Mouse (Mus musculus) kidney, embryonic 15.5 days (tissue): ENCODE measurements around the gene Ccdc170. TPM values are rescaled to one million over a fixed set of nuclear protein-coding genes. Genes with fewer than 3 reads are reported as not detected.

Experiments
- ATAC-seq: fragments of 200-750 bp; cut with Nextera tagmentation; replicated peaks from 2 replicates; pipeline ENCODE4 v1.8.0; 2017; ENCODE audit warnings: moderate TSS enrichment; ENCODE audit not compliant: low FRiP score
- H3K27ac ChIP-seq: fragments of 300-500 bp; sonication (generic); 2 replicates; pipeline ENCODE4 v1.5.1; 2015; ENCODE audit warnings: mild to moderate bottlenecking, inconsistent platforms
- H3K27me3 ChIP-seq: fragments of 300-500 bp; sonication (generic); 2 replicates; pipeline ENCODE4 v1.6.1; 2015; ENCODE audit warnings: inconsistent platforms
- H3K36me3 ChIP-seq: fragments of 300-500 bp; sonication (generic); 2 replicates; pipeline ENCODE4 v1.6.1; 2015; ENCODE audit warnings: inconsistent platforms
- H3K4me1 ChIP-seq: fragments of 300-500 bp; sonication (generic); 2 replicates; pipeline ENCODE4 v1.6.1; 2015; ENCODE audit warnings: inconsistent platforms
- H3K4me2 ChIP-seq: fragments of 300-500 bp; sonication (generic); 2 replicates; pipeline ENCODE4 v1.6.1; 2015; ENCODE audit warnings: moderate library complexity, mild to moderate bottlenecking, inconsistent platforms
- H3K4me3 ChIP-seq: fragments of 300-500 bp; sonication (generic); replicated peaks from 2 replicates; pipeline ENCODE4 v1.5.1; 2015; ENCODE audit warnings: mild to moderate bottlenecking, inconsistent platforms
- H3K9ac ChIP-seq: fragments of 300-500 bp; sonication (generic); 2 replicates; pipeline ENCODE4 v1.6.1; 2015; ENCODE audit warnings: mild to moderate bottlenecking, inconsistent platforms
- H3K9me3 ChIP-seq: fragments of 300-500 bp; sonication (generic); replicated peaks from 2 replicates; pipeline ENCODE4 v1.6.1; 2016; ENCODE audit warnings: inconsistent platforms
- WGBS: fragments of 180-500 bp; shearing (Covaris S2); methylation state at CpG from one replicate; pipeline ENCODE4 v1.1.7; 2015; ENCODE audit warnings: mixed read lengths; 5-methylcytosine and 5-hydroxymethylcytosine counted together
- polyA plus RNA-seq: library from polyadenylated mRNA; unstranded; fragments of >200 nt; fragmentation: Nextera tagmentation; extraction: Ambion mirVana; gene quantifications from 2 replicates; pipeline ENCODE4 v1.2.1, GENCODE M21; 2015

The Ccdc170 gene
- polyA plus RNA-seq, 1 experiment from 2014 or later, result 1.8 TPM

DNA sequence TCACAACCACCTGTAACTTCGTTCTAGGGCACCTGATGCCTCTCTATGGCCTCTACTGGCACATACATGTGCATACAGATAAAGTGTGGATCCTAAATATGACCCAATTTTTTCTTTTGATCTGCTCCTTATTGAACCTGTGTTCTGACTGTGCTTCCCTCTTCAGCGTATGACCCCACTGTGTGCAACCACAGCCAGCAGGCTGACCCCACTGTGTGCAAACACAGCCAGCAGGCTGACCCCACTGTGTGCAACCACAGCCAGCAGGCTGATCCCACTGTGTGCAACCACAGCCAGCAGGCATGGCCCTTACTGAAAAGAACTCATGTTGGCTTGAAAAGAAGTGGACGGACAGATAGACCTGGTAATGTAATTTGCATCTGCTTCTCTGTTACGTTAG lies 120.2 kb downstream of the Ccdc170 start:
- 81% methylated on average over 4 of the region's 4 CpGs for WGBS
- Histone ChIP-seq H3K4me1 (no peaks in the 10 kb centered on the region), H3K4me3 (no peak overlapping the region), H3K4me2 (no peak overlapping the region), H3K36me3 (no peaks in the 10 kb centered on the region), H3K9ac (no peak overlapping the region), H3K27ac (no peak overlapping the region), H3K27me3 (no peaks in the 10 kb centered on the region), H3K9me3 (no peaks in the 10 kb centered on the region)
- ATAC-seq, result no peak

DNA sequence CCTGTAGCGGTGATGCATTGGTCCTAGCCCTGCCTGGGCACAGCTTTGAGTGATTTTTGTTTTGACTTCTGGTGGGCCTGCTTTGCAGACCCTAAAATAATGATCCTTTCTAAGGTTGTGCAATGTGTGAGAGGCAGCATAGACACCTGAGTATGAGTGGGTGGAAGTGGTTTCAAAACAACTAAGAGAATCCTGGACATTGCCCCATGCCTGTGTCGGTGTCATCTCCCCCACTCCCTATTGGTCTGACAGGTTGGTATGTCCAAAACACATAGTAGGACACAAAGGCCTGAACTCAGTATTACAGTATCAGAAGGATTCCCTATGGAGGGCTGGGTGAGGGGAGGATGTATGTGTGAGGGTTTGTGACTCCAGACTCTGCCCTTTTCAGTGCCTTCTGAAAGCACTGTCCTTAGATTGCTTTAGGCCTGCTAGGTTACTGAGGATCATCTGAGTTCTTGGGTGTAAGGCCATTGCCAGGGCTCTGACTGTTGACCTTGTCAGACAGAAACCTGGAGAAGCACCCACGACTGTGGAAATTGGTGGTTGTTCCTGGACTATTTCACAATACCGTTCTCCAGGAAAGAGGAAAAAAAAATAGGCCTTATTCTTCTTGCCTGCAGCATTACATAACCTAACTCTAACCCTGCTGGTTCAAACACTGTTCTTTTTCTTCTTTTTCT lies 122.4 kb downstream of the Ccdc170 start:
- H3K9me3 ChIP-seq, result no peaks in the 10 kb centered on the region
- H3K9ac ChIP-seq, result no peak overlapping the region
- no peak for ATAC-seq
- no peaks in the 10 kb centered on the region for H3K27me3 ChIP-seq
- 84% methylated on average over 4 of the region's 4 CpGs for WGBS
- H3K4me3 ChIP-seq, result no peak overlapping the region
- no peak overlapping the region for H3K27ac ChIP-seq
- no peak overlapping the region for H3K4me2 ChIP-seq
- no peaks in the 10 kb centered on the region for H3K36me3 ChIP-seq
- H3K4me1 ChIP-seq, result no peaks in the 10 kb centered on the region

DNA sequence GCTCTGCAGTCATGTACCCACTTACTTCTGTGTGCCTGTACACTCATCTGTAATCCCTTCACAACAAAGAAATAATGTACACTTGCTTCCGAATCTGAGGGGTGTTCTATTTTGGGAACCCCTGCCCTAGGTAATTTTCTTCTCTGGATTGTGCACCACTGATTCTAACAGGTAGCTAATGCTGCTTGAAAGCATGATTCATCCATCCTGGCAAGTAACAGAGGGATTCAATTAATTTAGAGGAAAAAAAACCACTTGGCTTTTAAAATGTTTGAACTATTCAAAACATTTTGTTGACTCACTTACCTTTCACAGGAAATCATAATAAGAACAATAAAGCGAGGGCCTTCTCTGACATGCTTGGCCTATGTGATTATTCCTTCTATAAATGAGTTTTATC lies 127.9 kb downstream of the Ccdc170 start:
- Histone ChIP-seq H3K4me1 (peaks cover 15% of the 10 kb centered on the region), H3K9ac (no peak overlapping the region), H3K9me3 (no peaks in the 10 kb centered on the region), H3K27me3 (no peaks in the 10 kb centered on the region), H3K4me3 (no peak overlapping the region), H3K4me2 (no peak overlapping the region), H3K36me3 (no peaks in the 10 kb centered on the region), H3K27ac (no peak overlapping the region)
- ATAC-seq, result no peak
- WGBS, result 71% methylated on average over 2 of the region's 2 CpGs

DNA sequence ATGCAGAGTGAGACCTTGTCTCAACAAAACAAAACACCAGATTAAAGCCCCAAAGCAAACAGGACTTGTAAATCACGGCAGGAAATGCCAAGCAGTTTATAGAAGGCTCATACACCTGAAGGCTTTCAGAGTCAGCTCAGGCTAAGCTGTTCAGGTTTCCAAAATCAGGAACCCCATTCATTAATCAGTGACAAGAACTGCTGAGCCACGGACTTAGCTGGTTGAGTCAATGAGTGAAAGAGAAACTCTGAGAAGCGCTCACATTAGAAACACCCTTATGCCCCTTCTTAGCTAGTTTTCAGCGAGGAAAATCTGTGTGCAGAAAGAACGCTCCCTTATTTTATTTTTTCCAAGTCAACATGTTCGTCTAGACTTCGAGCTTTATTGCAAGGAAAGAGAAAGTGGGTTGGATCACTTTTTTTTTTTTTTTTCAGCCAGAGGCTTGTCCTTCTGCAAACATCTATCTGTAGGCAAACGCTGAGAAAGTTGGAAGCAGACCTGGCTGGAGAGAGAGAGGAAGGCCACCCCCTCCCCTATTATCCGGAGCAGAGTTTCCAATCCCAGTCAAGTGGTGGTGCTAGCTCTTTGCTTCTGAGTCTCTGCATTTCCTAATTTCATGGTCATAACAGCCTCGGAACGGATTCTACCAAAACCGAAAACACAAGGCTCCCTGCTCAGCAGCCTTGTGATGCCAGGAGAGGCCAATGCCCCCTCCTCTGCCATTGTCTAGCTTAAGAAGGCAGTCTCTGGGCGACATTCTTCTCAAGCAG lies 129.3 kb downstream of the Ccdc170 start, which contains the start of gene Esr1:
Gene Esr1, plus strand, starts transcription at position 208 of the 770 bp plus-strand sequence.
- 29% methylated on average over 13 of the region's 13 CpGs for WGBS
- no peaks in the 10 kb centered on the region for H3K27me3 ChIP-seq

More for the DNA sequence above, 129.3 kb downstream of the Ccdc170 start, which contains the start of gene Esr1:
- H3K4me2 ChIP-seq, result peak within 1 kb of the TSS; percentile 55
- H3K9ac ChIP-seq, result 0 out of 2 replicates have a peak within 1 kb of the TSS, but pooled peaks have one; percentile 11
- peaks cover 15% of the 10 kb centered on the region for H3K4me1 ChIP-seq
- H3K9me3 ChIP-seq, result no peaks in the 10 kb centered on the region
- H3K27ac ChIP-seq, result peak within 1 kb of the TSS; percentile 85
- peak within 1 kb of the TSS; percentile 31 for H3K4me3 ChIP-seq
- H3K36me3 ChIP-seq, result no peaks in the 10 kb centered on the region
- peak; percentile 80; the same call in 1 of the 2 replicates for ATAC-seq

Other genes starting within 250 kb of the Ccdc170 start
- 78.0 and 94.1 TPM in 2 replicates for gene Akap12, start 216.1 kb upstream of the Ccdc170 start, polyA plus RNA-seq
- 17.8 and 17.9 TPM in 2 replicates for gene Zbtb2, start 94.4 kb upstream of the Ccdc170 start, polyA plus RNA-seq
- 56.9 and 59.8 TPM in 2 replicates for gene Rmnd1, start 50.1 kb upstream of the Ccdc170 start, polyA plus RNA-seq
- gene Armt1, start 50.0 kb upstream of the Ccdc170 start, polyA plus RNA-seq, result 23.3 and 26.1 TPM in 2 replicates
- gene Esr1, start 129.1 kb downstream of the Ccdc170 start, polyA plus RNA-seq, result 1.9 and 2.2 TPM in 2 replicates